Mouse (Mus musculus) gastrocnemius, postnatal 10 days (tissue): ENCODE measurements around the gene Pdpn. TPM values are rescaled to one million over a fixed set of nuclear protein-coding genes. Genes with fewer than 3 reads are reported as not detected.
"Not testable (repeated sequence)": the region's sequence is repeated elsewhere in the genome, so short reads cannot be mapped to it uniquely, and the experiment has no call there.

ENCODE experiments used
- DNase-seq: peaks from one replicate; pipeline ENCODE4 v3.0.0; 2021; ENCODE audit warnings: mixed read lengths
- long read RNA-seq, 2 experiments: library from polyadenylated mRNA; stranded (forward); transcript quantifications; one replicate each; pipeline ENCODE4 v2.0.0; 2021
- total RNA-seq, 2 experiments: library from RNA; stranded (reverse); gene quantifications; 2 replicates each; pipeline ENCODE4 v1.2.3; 2021

Pdpn gene
- 10 to 100 TPM; 23.1 to 28.3 TPM for total RNA-seq
- long read RNA-seq, experiment 1, transcript Pdpn-201 (6 exons, 1,817 nt) = major isoform, 15 of 18 reads
- long read RNA-seq, experiment 1, partial matches to known transcripts = 1 of 18 reads
- long read RNA-seq, experiment 1, other reads (novel, unspliced or antisense) = 2 of 18 reads
- long read RNA-seq, experiment 2, transcript Pdpn-201 (6 exons, 1,817 nt) = major isoform, 18 of 20 reads
- long read RNA-seq, experiment 2, partial matches to known transcripts = 0 of 20 reads
- long read RNA-seq, experiment 2, other reads (novel, unspliced or antisense) = 2 of 20 reads

DNA sequence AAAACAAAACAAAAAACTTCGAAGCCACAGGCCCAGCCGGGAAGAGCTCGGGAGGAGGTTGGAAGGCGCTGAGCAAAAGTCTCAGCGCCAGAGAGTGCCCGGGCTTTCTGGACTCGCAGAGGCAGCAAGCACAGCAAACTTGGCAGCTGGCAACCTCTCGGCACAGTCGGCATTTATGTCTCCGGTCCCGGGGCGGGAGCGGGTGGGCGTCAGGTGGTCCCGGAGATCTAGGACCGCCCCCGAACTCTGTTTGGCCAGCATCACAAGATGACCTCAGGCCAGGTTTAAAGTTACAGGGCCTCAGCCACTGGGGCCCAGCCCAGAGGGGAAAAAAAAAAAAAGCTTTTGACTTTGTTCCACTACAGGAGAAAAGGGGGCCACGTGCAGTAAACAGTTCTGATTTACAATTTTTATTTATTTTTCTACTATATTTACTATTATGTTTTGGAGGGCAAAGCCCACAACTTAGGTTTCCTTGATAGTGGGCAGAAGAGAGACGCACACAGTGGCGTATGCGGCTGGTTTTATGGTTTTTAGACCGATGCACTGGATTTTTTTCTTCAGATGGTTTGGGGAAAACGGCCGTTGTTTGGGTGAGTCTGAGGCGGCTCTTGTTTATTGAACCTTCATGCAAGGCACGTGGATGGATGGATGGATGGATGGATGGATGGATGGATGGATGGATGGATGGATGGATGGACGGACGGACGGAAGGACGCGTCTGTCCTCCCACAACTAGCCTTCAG is at the start of gene Pdpn:
Gene Pdpn (minus strand): TSS at position 240 of the 746 bp plus-strand sequence.
- DNase-seq = peak; percentile 70

DNA sequence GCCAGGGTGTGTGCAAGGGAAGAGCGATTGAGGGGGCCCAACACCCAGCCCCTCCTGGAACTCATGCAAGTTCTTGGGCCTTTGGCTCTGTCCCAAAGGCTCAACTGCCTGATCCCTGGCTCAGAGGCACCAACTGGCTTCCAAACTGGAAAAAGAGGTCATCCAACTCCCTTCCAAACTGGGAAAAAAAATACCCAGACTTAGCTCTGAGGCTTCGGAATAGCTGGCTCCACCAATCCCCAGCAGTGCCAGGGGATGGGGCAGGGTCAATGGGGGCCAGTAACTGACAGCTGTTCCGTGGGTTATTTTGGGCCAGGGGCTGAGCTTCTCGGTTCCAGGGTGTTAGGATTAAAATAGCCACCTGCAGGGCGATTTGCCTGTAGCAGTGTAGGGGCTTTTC is 49.3 kb upstream of the Pdpn start:
- DNase-seq = peak; percentile 51

DNA sequence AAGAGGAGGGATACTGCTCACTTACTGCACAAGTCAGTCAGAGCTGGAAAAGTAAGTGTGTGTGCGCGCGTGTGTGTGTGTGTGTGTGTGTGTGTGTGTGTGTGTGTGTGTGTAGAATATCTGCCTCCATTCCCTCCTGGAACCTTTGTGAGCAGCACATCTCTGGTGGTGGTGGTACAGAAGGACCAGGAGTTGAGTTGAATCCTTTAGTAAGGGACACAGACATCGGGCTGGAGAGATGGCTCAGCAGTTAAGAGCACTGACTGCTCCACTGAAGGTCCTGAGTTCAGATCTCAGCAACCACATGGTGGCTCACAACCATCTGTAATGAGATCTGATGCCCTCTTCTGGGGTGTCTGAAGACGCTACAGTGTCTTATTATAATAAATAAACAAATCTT is 46.1 kb upstream of the Pdpn start:
- not testable (repeated sequence) for DNase-seq

GRCm38 (mm10) chr4:143341470-143341869 is 42.1 kb upstream of the Pdpn start:
- DNase-seq = no peak

GRCm38 (mm10) chr4:143339808-143340207 is 40.4 kb upstream of the Pdpn start:
- DNase-seq = no peak

DNA sequence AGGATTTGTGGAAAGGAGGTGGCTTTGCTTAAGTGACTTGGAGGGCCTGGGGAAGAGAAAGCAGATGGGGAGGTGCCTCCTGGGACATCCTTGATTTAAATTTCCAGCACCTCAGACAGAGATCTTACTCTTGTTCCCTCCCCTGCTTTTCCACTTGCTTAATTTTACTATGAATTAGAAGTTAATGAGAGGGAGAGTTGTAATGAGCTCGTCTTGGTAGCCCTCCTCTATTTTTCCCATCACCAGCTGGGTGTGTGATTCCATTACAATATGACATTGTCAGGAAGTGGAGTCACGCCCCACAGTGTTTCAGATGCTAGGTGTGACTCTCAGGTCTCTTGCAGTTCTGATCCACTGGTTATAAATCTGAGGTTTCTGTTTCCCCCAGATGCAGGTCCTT is 36.7 kb upstream of the Pdpn start:
- no peak for DNase-seq

- no peak for DNase-seq
Observed at GRCm38 (mm10) chr4:143334995-143335394, 35.6 kb upstream of the Pdpn start.

- no peak for DNase-seq
Observed at GRCm38 (mm10) chr4:143334145-143334544, 34.8 kb upstream of the Pdpn start.

DNA sequence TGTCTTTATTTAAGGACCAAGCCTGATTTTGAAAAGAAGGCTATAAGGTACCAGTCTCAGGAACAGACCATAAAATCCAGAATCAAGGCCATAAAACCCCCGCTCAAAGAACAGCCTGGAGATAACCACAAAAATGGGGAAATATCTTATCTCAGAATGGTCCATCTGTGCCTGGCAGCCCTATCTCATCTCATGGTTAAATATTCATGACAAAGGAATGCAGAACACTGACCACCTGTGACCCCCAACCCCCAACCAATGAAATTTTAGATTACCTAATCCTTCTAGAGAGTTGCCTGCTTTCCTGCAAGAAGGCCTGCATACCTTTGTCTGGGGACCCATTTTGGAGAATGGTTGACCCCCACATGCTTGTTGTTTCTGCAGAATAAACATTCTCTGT is 32.4 kb upstream of the Pdpn start:
- no peak for DNase-seq

GRCm38 (mm10) chr4:143330566-143330965 is 31.2 kb upstream of the Pdpn start:
- peak; percentile 28 for DNase-seq

- peak; percentile 90 for DNase-seq
Observed at GRCm38 (mm10) chr4:143325625-143325941, 26.2 kb upstream of the Pdpn start.

- DNase-seq = no peak
Observed at GRCm38 (mm10) chr4:143324925-143325624, 25.7 kb upstream of the Pdpn start.

DNA sequence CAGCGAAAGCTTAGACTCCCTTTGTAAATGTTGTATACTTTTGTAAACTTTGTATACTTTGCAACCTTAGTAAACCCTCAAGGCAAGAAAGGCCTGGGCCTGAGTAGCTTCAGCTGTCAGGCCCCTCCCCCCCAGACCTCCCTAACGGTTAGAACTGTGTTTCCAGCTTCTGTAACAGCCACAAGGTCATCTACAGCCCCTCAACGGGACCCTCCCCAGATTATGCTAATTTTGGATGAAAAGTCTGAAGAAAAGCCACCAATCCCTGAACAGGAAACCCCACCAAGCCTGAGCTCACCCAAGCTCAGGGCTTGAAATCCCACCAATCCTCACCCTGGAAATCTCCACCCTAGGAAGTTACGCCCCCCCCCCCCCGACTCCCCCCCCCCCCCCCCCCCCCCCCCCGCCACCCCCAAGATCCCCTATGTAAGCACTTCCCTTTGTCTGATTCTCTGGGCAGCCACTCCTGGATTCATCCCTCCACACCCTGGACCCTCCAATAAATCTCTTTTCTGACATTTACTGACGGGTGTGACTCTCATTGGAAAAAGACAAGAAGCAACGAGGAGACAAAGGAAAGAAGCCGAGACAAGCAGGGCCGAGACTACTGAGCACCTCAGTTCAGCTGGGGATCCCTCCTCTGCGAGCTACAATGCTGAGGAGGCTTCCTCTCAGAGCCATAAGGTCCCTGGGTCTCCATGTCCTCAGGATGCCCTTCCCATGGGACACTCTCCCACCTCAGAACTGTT is 25.0 kb upstream of the Pdpn start:
- no peak for DNase-seq

DNA sequence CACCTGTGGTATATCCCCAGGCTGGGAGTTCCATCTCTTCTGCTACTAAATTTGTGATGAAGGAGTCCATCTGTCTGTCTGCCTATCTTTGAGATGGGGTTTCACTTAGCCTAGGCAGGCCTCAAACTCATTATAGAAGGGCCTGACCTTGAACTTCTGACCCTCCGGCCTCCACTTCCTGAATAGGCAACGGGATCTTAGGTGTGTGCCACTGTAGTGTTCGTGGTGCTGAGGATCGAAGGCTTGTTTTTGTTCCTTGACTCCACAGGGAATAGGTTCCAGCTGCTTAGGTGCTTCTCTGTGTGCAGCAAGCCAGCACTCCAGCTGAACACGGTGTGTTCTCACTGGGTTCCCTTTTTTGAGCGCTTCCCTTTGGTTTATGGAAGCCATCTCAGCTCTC is 13.9 kb upstream of the Pdpn start:
- DNase-seq = no peak

DNA sequence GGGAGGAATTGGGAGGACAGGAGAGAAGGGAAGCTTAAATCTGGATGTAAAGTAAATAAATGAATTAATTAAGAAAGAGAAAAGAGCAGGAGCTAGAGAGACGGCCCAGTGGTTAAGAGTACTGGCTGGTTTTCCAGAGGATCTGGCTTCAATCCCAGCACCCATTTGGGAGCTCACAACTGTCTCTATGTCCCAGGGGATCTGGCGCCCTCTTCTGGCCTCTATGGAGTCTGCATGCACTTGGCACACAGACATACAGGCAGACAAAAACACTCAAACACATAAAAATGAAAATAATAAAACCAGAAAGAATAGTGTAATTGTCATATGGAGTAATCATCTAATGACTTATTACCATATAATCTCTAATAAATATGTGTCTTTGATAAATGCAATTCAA is 12.0 kb upstream of the Pdpn start:
- DNase-seq = peak; percentile 54

- DNase-seq = no peak
Observed at GRCm38 (mm10) chr4:143305987-143306772, 6.8 kb upstream of the Pdpn start.

- DNase-seq = no peak
Observed at GRCm38 (mm10) chr4:143305031-143305430, 5.7 kb upstream of the Pdpn start.

GRCm38 (mm10) chr4:143302279-143302890 is 3.0 kb upstream of the Pdpn start:
- DNase-seq = no peak

- DNase-seq = no peak
Observed at GRCm38 (mm10) chr4:143301875-143302274, 2.5 kb upstream of the Pdpn start.

GRCm38 (mm10) chr4:143301042-143301441 is 1.7 kb upstream of the Pdpn start:
- no peak for DNase-seq

DNA sequence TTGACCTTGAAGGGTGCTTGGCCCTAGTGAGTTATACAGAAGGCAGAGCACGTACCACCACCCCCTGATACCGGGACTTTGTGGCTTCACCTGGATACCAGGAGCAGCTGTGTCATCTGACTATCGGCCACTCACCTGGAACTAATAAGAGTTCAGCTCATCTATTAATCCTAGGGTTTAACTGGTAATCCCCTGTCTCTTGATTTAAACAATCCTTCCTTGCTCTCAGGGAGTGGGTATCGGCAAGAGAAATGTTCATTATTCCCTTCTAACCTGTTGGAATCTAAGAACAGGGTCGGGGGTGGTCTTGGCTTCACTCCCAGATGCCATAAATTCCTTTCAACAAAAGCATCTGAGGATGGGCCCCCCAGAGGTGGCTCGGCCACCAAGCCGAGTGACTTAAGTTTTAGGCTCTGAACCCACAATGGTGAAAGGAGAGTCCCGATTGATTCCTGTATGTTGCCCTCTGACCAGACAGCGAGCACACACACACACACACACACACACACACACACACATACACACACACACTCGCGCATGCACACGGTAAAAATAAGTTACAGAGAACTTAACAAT is 837 bp upstream of the Pdpn start:
- no peak for DNase-seq
